Mouse (Mus musculus): ENCODE measurements around the gene Notch1. TPM values are rescaled to one million over a fixed set of nuclear protein-coding genes. Genes with fewer than 3 reads are reported as not detected.

Gene Notch1
- polyA plus RNA-seq, 1 experiment = 16.3 TPM

DNA sequence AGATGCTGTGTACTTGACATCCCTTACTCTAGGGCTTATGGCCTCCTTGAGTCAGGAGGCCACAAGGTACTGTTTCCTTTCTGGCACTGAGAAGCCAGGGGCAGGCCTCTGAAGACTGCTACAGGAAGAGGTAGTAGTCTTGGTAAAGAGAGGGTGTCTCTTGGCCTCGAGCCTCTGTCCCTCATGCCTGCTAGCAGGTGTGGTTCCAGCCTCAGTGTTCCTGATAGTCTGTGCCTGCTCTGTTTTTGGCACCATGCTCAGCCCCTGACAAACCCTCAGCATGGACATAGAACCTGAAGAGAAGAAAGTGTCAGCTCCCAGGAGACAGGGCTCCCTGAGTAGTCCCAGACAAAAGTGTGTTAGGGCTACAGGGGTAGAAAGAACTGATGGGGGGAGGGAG, 69.0 kb downstream of the Notch1 start:
- Histone ChIP-seq H3K4me3 (peak overlapping the region; percentile 89), H3ac (ENCODE audit: control insufficient read depth, insufficient read length) (no peak overlapping the region), H3K36me3 (ENCODE audit: control insufficient read depth, insufficient read depth) (no peaks in the 10 kb centered on the region), H3K79me2 (ENCODE audit: control insufficient read depth, insufficient read depth) (peaks cover 35% of the 10 kb centered on the region), H3K4me2 (ENCODE audit: low read depth) (peak overlapping the region; percentile 96), H3K27me3 (ENCODE audit: control insufficient read depth, insufficient read depth, insufficient read length) (no peaks in the 10 kb centered on the region)
- TF ChIP-seq REST (IDR thresholded peaks at IDR 0.05; ENCODE audit: insufficient read depth, insufficient read length) = no peak
- no peak for TF ChIP-seq POLR2AphosphoS2 (IDR thresholded peaks at IDR 0.05; ENCODE audit: insufficient read length, low read depth)
- no peak for TF ChIP-seq TCF12 (IDR thresholded peaks at IDR 0.05; ENCODE audit: insufficient read depth, poor library complexity, severe bottlenecking)
- TF ChIP-seq CEBPB (IDR thresholded peaks at IDR 0.05; ENCODE audit: insufficient read depth, poor library complexity, severe bottlenecking) = no peak
- TF ChIP-seq USF1 (IDR thresholded peaks at IDR 0.05; ENCODE audit: low read depth) = no peak
- TF ChIP-seq MYOG (IDR thresholded peaks at IDR 0.05; ENCODE audit: control insufficient read depth in 1 of 3, insufficient read depth in 1 of 3, insufficient read length in 2 of 3, low read depth in 2 of 3) = no peak
- TF ChIP-seq E2F4 (IDR thresholded peaks at IDR 0.05; ENCODE audit: insufficient read depth) = no peak
- no peak for TF ChIP-seq POLR2A (IDR thresholded peaks at IDR 0.05; ENCODE audit: insufficient read length, low read depth)
- no peak for TF ChIP-seq MYOD1 (IDR thresholded peaks at IDR 0.05; ENCODE audit: control insufficient read depth in 1 of 3, insufficient read length in 2 of 3, low read depth in 2 of 3)
- no peak for TF ChIP-seq SRF (IDR thresholded peaks at IDR 0.05; ENCODE audit: control insufficient read depth, insufficient read length, low read depth)
- no peak for TF ChIP-seq MAX (IDR thresholded peaks at IDR 0.05; ENCODE audit: low read depth)
- no peak for TF ChIP-seq TCF3 (IDR thresholded peaks at IDR 0.05; ENCODE audit: insufficient read length, low read depth)

- Histone ChIP-seq H3K79me2 (ENCODE audit: control insufficient read depth, insufficient read depth) (peaks cover 40% of the 10 kb centered on the region), H3K4me2 (ENCODE audit: low read depth) (peak overlapping the region; percentile 96), H3K4me3 (peak overlapping the region; percentile 89), H3K27me3 (ENCODE audit: control insufficient read depth, insufficient read depth, insufficient read length) (no peaks in the 10 kb centered on the region), H3ac (ENCODE audit: control insufficient read depth, insufficient read length) (peak overlapping the region; percentile 14), H3K36me3 (ENCODE audit: control insufficient read depth, insufficient read depth) (no peaks in the 10 kb centered on the region)
- TF ChIP-seq E2F4 (IDR thresholded peaks at IDR 0.05; ENCODE audit: insufficient read depth) (no peak), CEBPB (IDR thresholded peaks at IDR 0.05; ENCODE audit: insufficient read depth, poor library complexity, severe bottlenecking) (no peak), TCF3 (IDR thresholded peaks at IDR 0.05; ENCODE audit: insufficient read length, low read depth) (no peak), POLR2AphosphoS2 (IDR thresholded peaks at IDR 0.05; ENCODE audit: insufficient read length, low read depth) (no peak), MAX (IDR thresholded peaks at IDR 0.05; ENCODE audit: low read depth) (no peak), REST (IDR thresholded peaks at IDR 0.05; ENCODE audit: insufficient read depth, insufficient read length) (no peak)
Observed at GRCm38 (mm10) chr2:26446671-26447070, 69.8 kb downstream of the Notch1 start.

- peaks cover 7% of the 10 kb centered on the region for H3K36me3 ChIP-seq (ENCODE audit: control insufficient read depth, insufficient read depth)
- peak overlapping the region; percentile 14 for H3ac ChIP-seq (ENCODE audit: control insufficient read depth, insufficient read length)
- H3K4me2 ChIP-seq (ENCODE audit: low read depth) = peak overlapping the region; percentile 96
- TF ChIP-seq REST (IDR thresholded peaks at IDR 0.05; ENCODE audit: insufficient read depth, insufficient read length) (peak; percentile 35), TCF3 (IDR thresholded peaks at IDR 0.05; ENCODE audit: insufficient read length, low read depth) (no peak), MYOD1 (IDR thresholded peaks at IDR 0.05; ENCODE audit: control insufficient read depth in 1 of 3, insufficient read length in 2 of 3, low read depth in 2 of 3) (no peak), TCF12 (IDR thresholded peaks at IDR 0.05; ENCODE audit: insufficient read depth, poor library complexity, severe bottlenecking) (no peak), MAX (IDR thresholded peaks at IDR 0.05; ENCODE audit: low read depth) (no peak), E2F4 (IDR thresholded peaks at IDR 0.05; ENCODE audit: insufficient read depth) (no peak), CEBPB (IDR thresholded peaks at IDR 0.05; ENCODE audit: insufficient read depth, poor library complexity, severe bottlenecking) (no peak), USF1 (IDR thresholded peaks at IDR 0.05; ENCODE audit: low read depth) (no peak), POLR2A (IDR thresholded peaks at IDR 0.05; ENCODE audit: insufficient read length, low read depth) (peak; percentile 46), SRF (IDR thresholded peaks at IDR 0.05; ENCODE audit: control insufficient read depth, insufficient read length, low read depth) (no peak), POLR2AphosphoS2 (IDR thresholded peaks at IDR 0.05; ENCODE audit: insufficient read length, low read depth) (no peak), MYOG (IDR thresholded peaks at IDR 0.05; ENCODE audit: control insufficient read depth in 1 of 3, insufficient read depth in 1 of 3, insufficient read length in 2 of 3, low read depth in 2 of 3) (peak in 1 of 3 experiments; percentile 18)
- H3K27me3 ChIP-seq (ENCODE audit: control insufficient read depth, insufficient read depth, insufficient read length) = no peaks in the 10 kb centered on the region
- H3K79me2 ChIP-seq (ENCODE audit: control insufficient read depth, insufficient read depth) = peaks cover 40% of the 10 kb centered on the region
- H3K4me3 ChIP-seq = peak overlapping the region; percentile 89
Observed at GRCm38 (mm10) chr2:26445666-26446445, 70.6 kb downstream of the Notch1 start.

DNA sequence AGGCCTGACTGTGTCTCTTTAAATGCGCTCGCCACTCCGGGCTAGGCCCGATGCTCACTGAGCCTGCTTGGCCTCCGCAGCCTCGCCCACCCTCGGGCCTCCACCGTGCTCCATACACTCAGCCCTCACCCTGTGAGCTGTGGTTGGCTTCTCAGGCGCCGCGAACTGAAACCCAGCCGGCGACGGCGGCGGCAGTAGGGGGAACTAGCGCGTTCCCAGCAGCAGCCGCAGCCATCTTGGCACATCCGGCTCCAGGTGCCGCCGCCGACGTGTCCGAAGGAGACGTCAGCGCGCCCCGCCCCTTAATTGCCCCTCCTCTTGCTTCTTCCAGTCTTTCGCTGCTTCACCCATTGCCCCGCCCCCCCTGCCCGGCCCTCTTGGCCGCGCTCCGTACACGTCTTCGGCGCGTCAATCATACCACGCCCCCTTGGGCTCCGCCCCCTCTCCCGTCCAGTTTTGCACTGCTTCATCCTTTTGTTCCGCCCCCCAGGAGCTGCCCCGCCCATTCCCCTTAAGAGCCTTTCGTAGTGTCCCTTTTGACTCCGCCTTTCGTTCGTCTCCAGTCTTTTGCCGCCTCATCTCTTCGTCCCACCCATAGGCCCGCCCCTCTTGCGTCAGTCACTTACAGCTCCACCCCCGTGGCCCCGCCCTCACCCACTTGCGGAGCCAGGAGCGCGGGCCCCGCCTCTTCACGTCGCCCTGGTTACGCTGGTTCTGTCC, 71.4 kb downstream of the Notch1 start, which contains the start of gene Sec16a:
Sec16a (minus strand) TSS at position 271 of the 720 bp plus-strand sequence.
- Histone ChIP-seq H3K27me3 (ENCODE audit: control insufficient read depth, insufficient read depth, insufficient read length) (no peaks in the 10 kb centered on the region), H3ac (ENCODE audit: control insufficient read depth, insufficient read length) (peak within 1 kb of the TSS; percentile 14), H3K4me3 (peak within 1 kb of the TSS; percentile 89), H3K36me3 (ENCODE audit: control insufficient read depth, insufficient read depth) (peaks cover 14% of the 10 kb centered on the region), H3K4me2 (ENCODE audit: low read depth) (peak within 1 kb of the TSS; percentile 96), H3K79me2 (ENCODE audit: control insufficient read depth, insufficient read depth) (peaks cover 40% of the 10 kb centered on the region)
- TF ChIP-seq TCF12 (IDR thresholded peaks at IDR 0.05; ENCODE audit: insufficient read depth, poor library complexity, severe bottlenecking) (no peak), MYOG (IDR thresholded peaks at IDR 0.05; ENCODE audit: control insufficient read depth in 1 of 3, insufficient read depth in 1 of 3, insufficient read length in 2 of 3, low read depth in 2 of 3) (peak in 1 of 3 experiments; percentile 37), TCF3 (IDR thresholded peaks at IDR 0.05; ENCODE audit: insufficient read length, low read depth) (no peak), POLR2AphosphoS2 (IDR thresholded peaks at IDR 0.05; ENCODE audit: insufficient read length, low read depth) (peak; percentile 95), POLR2A (IDR thresholded peaks at IDR 0.05; ENCODE audit: insufficient read length, low read depth) (peak; percentile 98), E2F4 (IDR thresholded peaks at IDR 0.05; ENCODE audit: insufficient read depth) (no peak), MYOD1 (IDR thresholded peaks at IDR 0.05; ENCODE audit: control insufficient read depth in 1 of 3, insufficient read length in 2 of 3, low read depth in 2 of 3) (peak in 1 of 3 experiments; percentile 51), CEBPB (IDR thresholded peaks at IDR 0.05; ENCODE audit: insufficient read depth, poor library complexity, severe bottlenecking) (0 out of 2 replicates have a peak, but pooled peaks have one; percentile 1)
